11 mouse cellular contexts compared by ENCODE assay signal in the genomic region with DNA sequence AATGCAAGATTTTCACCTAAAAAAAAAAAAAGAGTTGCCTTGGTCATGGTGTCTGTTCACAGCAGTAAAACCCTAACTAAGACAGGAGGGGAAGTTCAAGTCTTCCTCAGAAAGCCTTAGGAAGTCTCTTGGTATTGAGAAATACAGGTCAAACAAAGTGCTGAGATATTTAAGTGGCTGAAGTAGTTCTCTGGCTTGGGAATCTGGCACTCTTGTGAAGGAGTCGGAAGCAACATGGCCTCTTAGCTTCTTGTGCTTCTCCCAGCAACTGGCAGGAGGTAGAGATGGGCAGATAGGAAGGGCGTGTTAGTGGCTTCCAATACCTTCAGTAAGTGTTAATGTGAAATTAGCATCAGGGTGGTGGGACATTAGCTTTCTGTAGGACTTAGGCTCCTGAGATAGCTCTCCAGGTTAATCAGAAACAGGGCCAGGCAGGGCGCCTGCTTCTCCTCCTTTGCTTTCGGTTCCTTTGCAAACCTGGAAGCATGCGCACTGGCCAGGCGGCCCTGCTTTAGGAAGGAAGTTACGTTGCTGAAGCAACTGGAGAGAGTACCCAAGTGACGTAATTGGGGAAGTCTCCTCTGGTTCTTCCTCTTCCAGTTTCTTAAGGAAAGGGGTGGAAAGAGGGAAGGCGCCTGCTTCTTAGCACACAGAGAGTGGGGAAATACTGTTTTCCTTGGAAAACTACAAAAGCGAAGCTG. TPM values are rescaled to one million over a fixed set of nuclear protein-coding genes. Genes with fewer than 3 reads are reported as not detected.
DNase-seq lines count a peak whose midpoint lies in the region; ATAC-seq and TF ChIP-seq lines count a peak whose summit lies in the region.
"Had no signal": no experiment of that assay in that cellular context is flagged by ENCODE, and none has a peak within 500 bp of the region (broad histone marks: within the 10 kb centered on the region; RNA-seq: fewer than 3 reads in every experiment).

No protein-coding gene starts in this region.

- peaks cover 3% of the 10 kb centered on the region; the same call in 1 of the 2 replicates for H3K4me1 ChIP-seq in kidney, embryonic 15.5 days
- H3K4me1 ChIP-seq: forebrain, embryonic 10.5 days; midbrain, embryonic 12.5 days had no signal

- peak; percentile 79 for DNase-seq in layer of hippocampus, adult 9-11 months
- no peak for DNase-seq in layer of hippocampus, adult 2 months (ENCODE audit: low spot score in 2 of 2)
- DNase-seq in brain, adult 2 months (ENCODE audit: low read depth, low spot score), result peak; percentile 45
- no peak for DNase-seq in embryo, embryonic 10.5 days (ENCODE audit: low spot score)
- no peak for DNase-seq in MN1 (ENCODE audit: low spot score)
- no peak for DNase-seq in thymus, adult 18-20 months

- TF ChIP-seq CTCF in layer of hippocampus, adult 2 months (conservative IDR thresholded peaks at IDR 0.05), result no peak

- H3K36me3 ChIP-seq in kidney, embryonic 15.5 days, result peaks cover 12% of the 10 kb centered on the region
- H3K36me3 ChIP-seq: midbrain, embryonic 12.5 days had no signal

- H3K27me3 ChIP-seq in kidney, embryonic 15.5 days, result no peaks in the 10 kb centered on the region

- H3K27ac ChIP-seq in layer of hippocampus, adult 2 months, result no peak overlapping the region
- peak overlapping the region; percentile 18; the same call in 1 of the 2 replicates for H3K27ac ChIP-seq in kidney, embryonic 15.5 days
- H3K27ac ChIP-seq: forebrain, embryonic 10.5 days; midbrain, embryonic 12.5 days had no signal

- H3K9ac ChIP-seq in kidney, embryonic 15.5 days, result no peak overlapping the region
- H3K9ac ChIP-seq: midbrain, embryonic 12.5 days had no signal

- 77% methylated on average over 10 of the region's 10 CpGs for WGBS in kidney, embryonic 15.5 days

- H3K4me3 ChIP-seq in layer of hippocampus, adult 2 months, result no peak overlapping the region
- H3K4me3 ChIP-seq in kidney, embryonic 15.5 days (replicated peaks), result no peak overlapping the region
- H3K4me3 ChIP-seq: forebrain, embryonic 10.5 days; midbrain, embryonic 12.5 days had no signal

- no peak overlapping the region for H3K4me2 ChIP-seq in kidney, embryonic 15.5 days
- H3K4me2 ChIP-seq: midbrain, embryonic 12.5 days had no signal

- H3K9me3 ChIP-seq in kidney, embryonic 15.5 days (replicated peaks), result no peaks in the 10 kb centered on the region

- no peak for ATAC-seq in kidney, embryonic 15.5 days (replicated peaks; ENCODE audit: low FRiP score)
- ATAC-seq in megakaryocyte, adult 5-6 weeks (ENCODE audit: poor library complexity, severe bottlenecking), result peak; percentile 94
- ATAC-seq: intestine, embryonic 16.5 days had no signal

RNA-seq across cellular contexts. Expression of a gene that starts 38.4 kb away (rescaled TPM):
- 10 to 100 TPM; 54.6 to 62.0 TPM for total RNA-seq in layer of hippocampus, adult 2 months (2021)
- polyA plus RNA-seq in kidney, embryonic 15.5 days (2015; fragmentation: Nextera tagmentation; extraction: Ambion mirVana), result 18.4 and 21.9 TPM in 2 replicates
- 152 and 154 TPM in 2 replicates for total RNA-seq in megakaryocyte, adult 5-6 weeks (2015)
- total RNA-seq in megakaryocyte, adult 5-6 weeks (2017), result 37.9 and 77.9 TPM in 2 replicates

Comparison
In these comparisons a context has a peak if more than half of its experiments do, and no peak if none do; other contexts are left out.
1. DNase-seq: peak in layer of hippocampus, adult 9-11 months (single experiment) and brain, adult 2 months (single experiment); none in layer of hippocampus, adult 2 months (0 of 2), embryo, embryonic 10.5 days (single experiment), MN1 (single experiment) and thymus, adult 18-20 months (0 of 2).